Mouse (Mus musculus) yolk sac, embryonic 10.5 days (tissue): ENCODE data around the gene Taok1.
A peak's percentile ranks its signal among the peaks of the same experiment; 100 is the strongest.

Source experiments
- DNase-seq: peaks from one replicate; pipeline ENCODE4 v3.0.0-alpha.2; 2017; ENCODE audit warnings: low spot score

Taok1 gene

DNA sequence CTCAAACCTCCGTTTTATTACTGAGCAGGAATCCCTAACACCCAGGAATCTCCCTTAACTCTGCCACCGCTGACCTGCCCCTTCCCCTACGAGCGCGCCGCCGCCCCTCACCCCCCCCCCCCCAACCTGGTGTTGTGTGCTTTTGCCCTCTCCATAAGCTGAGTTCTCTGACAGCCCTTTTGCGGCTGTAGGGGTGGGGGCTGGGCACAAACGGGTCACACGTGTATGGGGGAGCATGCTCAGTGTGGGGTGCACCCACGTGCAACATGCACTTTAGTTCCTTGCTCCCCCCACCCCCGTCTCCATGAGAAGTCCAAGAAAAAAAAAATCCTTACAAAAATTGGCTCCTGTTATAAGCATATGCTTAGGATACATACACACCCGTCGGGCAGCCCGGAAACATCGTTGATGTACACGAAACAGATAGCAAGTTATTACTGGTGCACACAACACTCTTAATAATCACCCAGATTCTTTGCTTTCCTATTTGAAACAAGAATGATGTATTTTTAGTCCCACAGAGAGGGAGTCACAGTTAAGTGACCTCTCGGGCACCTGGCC is 115.2 kb downstream of the Taok1 start:
- peak; percentile 26 for DNase-seq

DNA sequence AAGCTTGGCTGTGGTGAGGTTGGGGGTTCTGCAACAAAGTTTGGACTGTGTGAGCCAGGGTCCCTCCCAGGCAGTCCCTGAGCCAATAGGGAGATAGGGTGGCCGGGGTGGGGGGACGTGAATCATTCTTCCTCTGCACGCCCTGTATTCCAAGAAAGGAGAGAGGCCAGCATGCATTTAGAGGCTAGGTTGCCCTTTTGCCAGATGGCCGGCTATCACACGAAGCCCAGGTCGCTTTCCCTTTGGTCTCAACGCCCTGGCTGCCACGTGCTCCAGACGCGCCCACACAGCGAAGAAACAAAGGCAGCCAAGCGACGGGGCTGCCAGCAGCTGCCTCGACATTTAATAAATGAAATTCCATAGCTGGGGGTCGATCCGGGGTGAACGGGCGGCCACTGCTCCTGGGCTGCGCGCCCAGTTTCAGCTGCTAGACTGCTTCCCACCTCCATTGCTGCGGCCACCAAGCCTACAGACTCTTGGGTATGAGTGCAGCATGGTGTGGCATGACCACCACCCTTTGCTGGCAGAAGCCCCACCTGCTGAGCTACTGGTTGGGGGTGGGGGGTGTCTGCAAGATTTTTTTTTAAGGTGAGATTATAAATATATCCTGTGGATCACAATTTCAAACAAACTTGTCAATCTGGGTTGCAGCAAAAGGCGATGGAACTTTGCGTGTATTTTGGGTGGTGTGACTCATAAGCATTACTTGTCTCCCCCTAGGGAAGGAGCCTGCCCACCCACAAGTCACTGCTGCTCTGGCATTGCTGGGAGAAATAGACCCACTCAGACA is 115.9 kb downstream of the Taok1 start:
- peak; percentile 78 for DNase-seq

DNA sequence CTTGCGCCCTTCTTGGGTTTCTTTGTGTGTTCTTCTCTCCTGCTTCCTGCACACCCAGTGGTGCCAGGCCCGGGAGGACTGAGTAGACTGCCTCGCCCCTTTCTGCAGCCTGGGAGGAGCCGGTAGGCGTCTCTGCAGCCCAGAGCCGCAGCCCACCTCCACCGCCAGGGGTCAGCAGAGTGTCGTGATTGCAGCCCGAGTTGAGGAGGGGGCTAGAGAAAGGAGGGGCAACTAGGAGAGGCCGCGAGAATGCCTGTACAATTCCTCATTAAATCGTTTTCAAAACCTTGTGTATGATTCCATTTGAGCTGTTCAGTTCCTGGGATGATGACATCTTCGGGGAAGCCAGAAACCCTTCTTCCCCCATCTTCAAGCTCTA is 116.5 kb downstream of the Taok1 start:
- peak; percentile 88 for DNase-seq

DNA sequence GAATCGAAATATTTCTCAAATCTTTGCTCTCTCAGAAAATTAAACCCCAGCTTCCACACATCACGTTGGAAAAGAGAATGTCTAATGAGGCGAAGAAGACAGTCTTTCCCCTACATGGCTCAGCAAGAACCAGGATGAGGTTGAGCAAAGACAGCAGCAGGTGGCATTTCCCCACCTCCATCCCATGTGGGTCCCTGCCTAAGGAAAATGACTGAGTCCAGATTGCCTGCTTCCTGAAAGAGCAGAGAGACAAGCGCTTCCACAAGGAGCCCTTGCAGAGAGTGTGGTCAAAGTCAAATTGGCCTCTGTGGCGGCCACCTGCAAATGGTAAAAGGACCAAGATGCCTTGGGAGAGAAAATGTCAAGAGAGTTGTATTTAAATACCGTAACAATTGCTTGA is 117.2 kb downstream of the Taok1 start:
- DNase-seq, result no peak

DNA sequence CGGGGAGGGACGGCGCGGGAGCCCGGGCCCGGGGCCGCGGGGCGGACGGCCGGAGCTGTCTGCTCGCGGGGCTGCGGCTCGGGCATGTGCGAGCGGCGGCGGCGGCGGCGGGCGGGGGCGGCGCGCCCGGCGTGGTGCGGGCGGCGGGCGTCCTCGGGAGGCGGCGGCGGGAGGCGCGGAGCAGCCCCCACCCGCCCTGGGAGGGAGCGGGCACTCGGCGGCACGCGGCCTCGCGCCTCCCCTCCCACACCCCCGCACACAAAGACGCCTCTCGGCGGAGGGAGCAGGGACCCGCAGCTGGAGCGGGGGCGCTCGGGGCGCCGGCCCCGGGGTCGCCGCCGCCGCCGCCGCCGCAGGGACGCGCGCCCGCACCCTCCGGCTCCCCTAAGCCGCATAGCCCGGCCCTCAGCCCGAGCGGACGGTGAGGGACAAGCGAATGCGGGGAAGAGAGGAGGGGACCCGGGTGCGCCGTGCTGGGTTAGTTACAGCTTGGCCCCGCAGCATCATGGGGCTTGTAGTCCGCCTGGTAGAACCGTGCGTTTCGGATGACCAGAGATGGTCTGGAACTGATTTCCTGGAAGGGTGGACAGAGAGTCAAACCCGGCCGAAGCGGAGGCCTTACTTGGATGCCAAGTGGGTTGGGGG is 117.9 kb downstream of the Taok1 start, which contains the start of gene Ankrd13b:
Gene Ankrd13b, minus strand, starts transcription at position 88 of the 645 bp plus-strand sequence.
- peak; percentile 74 for DNase-seq

DNA sequence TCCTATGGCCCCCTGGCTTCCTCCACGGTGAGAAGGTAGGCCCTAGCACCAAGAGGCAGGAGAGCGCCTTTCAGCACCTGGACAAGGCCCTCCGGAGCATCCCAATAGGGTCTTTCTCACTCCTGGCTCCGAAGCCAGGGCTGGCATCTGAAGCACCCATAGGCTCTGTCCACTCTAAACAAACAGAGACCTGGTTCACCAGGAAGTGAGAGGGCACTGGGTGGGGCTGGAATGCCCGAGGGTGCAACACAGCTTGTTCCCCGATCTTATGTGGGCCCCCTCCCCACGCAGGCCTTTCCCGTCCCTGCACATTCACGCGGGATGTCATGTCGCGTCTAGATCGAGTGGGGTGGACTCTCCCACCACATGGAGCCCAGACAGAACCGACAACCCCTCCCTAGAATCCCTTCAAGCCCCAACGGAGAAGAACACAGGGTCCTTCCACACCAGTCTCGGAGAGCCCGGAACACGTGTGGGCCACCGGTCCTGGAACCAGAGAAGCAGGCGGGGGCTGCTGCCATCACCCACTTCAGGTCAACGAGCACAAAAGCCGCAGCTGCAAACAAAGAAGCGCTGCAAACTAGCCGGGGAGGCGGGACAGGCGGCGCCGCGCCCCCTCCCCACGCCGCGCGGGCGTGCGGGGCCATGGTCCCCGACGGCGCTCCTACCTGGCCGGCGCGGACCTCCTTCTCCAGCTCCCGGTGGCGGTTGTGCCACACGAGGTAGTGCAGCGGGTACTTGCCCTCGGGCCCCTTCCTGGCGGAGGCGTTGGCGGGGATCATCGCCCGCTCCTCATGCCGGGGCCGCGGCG is 118.6 kb downstream of the Taok1 start:
- DNase-seq, result no peak

DNA sequence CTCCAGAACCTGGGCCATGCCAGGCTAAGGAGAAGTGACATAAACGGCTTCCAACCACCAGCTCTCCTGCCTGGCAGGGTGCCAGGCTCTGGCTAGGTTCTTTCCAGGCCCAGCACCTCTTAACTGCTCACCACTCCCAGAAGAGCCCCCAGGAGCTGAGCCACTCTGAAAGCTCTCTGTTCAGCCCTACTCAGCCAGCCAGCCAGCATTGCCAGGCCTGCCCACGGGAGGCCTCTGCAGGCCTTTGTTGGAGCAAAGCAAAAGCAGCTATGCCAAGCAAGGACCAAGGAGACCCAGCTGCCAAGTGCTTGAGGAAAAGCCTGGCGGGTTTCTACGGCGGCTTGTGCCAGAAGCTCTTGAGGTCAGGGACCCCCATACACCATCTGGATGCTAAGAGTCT is 120.8 kb downstream of the Taok1 start:
- no peak for DNase-seq

DNA sequence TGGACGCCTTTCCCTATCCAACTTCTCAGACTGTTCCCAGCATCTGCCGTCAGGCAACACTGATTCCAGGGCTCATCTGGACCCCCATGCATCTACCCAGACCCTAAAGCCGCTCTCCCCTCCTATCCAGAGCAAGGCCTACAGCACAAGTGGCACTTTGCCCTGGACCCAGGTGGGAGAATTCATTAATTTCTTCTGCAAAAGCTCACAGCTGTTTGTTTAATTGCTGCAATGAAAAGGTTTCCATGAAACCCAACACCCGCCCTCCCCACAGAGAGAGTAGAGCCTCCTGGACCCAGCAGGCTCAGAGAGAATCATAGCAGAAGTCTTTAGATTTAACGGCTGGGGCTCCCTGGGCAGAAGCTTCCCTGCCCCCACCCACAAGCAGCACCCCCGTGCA is 122.4 kb downstream of the Taok1 start:
- no peak for DNase-seq

DNA sequence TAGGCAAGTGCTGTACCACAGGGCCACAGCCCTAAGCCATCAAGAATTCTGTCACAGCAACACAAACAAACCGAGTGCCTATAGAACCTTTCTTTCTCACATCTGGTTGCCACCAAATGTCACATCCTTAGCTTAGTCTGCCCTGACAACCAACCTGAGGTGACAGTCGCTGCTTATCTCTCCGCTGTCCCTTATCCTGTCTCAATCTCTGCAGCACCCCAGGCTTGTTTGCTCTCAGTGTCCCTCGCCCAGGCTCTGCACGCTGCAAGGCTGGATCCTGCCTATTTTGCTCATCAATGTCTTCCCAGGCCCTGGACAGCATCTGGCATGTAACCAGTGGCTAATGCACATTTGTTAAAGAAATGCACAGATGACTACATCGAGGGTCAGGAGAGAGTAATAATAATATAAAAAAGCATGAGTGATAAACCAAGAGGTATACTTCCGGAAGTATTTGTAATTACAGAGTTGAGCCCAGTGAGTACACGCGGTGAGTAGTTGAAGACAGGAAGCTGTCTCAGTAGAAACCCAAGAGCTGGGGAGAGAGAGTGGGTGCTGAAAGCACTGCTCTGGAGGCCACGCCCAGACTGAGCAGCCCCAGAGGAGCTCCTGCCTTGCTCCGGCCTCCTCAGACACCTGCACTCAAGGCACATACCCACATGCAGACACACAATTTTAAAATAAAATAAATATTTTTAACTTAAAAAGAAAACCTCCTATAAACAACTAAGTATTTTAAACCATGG is 123.9 kb downstream of the Taok1 start:
- no peak for DNase-seq

DNA sequence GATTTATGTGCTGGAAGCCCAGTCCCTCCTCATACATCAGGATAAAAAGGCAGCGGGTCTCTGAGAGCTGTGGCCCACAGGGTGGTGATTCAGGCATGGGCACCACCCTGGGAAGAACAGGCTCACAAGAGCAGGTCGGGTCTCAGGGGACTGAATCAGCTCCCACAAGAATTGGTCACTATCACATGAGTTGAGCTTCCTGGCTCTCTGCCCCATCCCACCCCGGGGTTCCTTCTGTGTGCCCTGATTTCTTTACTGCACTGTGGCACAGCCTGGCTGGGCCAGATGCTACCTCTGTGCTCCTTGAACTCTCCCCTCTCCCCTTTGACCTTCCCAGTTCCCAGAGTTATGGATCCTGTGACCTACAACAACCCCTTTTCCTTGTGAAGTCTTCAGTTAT is 124.6 kb downstream of the Taok1 start:
- no peak for DNase-seq
